Mouse (Mus musculus) limb, embryonic 11.5 days (tissue): ENCODE measurements around the gene Il1f8. TPM values are rescaled to one million over a fixed set of nuclear protein-coding genes. Genes with fewer than 3 reads are reported as not detected.
"Not testable (repeated sequence)": the region's sequence is repeated elsewhere in the genome, so short reads cannot be mapped to it uniquely, and the experiment has no call there.

Experiments
- ATAC-seq: fragments of 200-750 bp; cut with Nextera tagmentation; 2 replicates; pipeline ENCODE4 v1.8.0; 2017; ENCODE audit warnings: low read depth; ENCODE audit not compliant: insufficient number of reproducible peaks, low FRiP score, low TSS enrichment
- DNase-seq: peaks from one replicate; pipeline ENCODE4 v3.0.0-alpha.2; 2015; ENCODE audit warnings: low spot score
- H3K27ac ChIP-seq: fragments of 300-500 bp; sonication (generic); replicated peaks from 2 replicates; pipeline ENCODE4 v1.5.1; 2014; ENCODE audit warnings: low read depth, mild to moderate bottlenecking, low read length
- H3K27me3 ChIP-seq: fragments of 300-500 bp; sonication (generic); 2 replicates; pipeline ENCODE4 v1.6.1; 2014; ENCODE audit warnings: mild to moderate bottlenecking, low read length, mixed read lengths; ENCODE audit not compliant: control insufficient read depth, insufficient read depth
- H3K36me3 ChIP-seq: fragments of 300-500 bp; sonication (generic); 2 replicates; pipeline ENCODE4 v1.6.1; 2014; ENCODE audit warnings: mild to moderate bottlenecking, low read length, moderate library complexity, mixed read lengths; ENCODE audit not compliant: control insufficient read depth, insufficient read depth
- H3K4me1 ChIP-seq: fragments of 300-500 bp; sonication (generic); 2 replicates; pipeline ENCODE4 v1.6.1; 2014; ENCODE audit warnings: low read length, mixed read lengths; ENCODE audit not compliant: control insufficient read depth, insufficient read depth
- H3K4me2 ChIP-seq: fragments of 300-500 bp; sonication (generic); 2 replicates; pipeline ENCODE4 v1.6.1; 2014; ENCODE audit warnings: low read depth, mild to moderate bottlenecking, moderate library complexity; ENCODE audit not compliant: severe bottlenecking
- H3K4me3 ChIP-seq: fragments of 300-500 bp; sonication (generic); 2 replicates; pipeline ENCODE4 v1.5.1; 2014; ENCODE audit warnings: low read depth, low read length
- H3K9ac ChIP-seq: fragments of 300-500 bp; sonication (generic); 2 replicates; pipeline ENCODE4 v1.6.1; 2014; ENCODE audit warnings: mild to moderate bottlenecking, low read length
- H3K9me3 ChIP-seq: fragments of 300-500 bp; sonication (generic); 2 replicates; pipeline ENCODE4 v1.6.1; 2016; ENCODE audit warnings: low read length; ENCODE audit not compliant: control insufficient read depth
- WGBS: fragments of 180-500 bp; shearing (Covaris S2); extraction: QIAGEN DNeasy Blood & Tissue Kit; methylation state at CpG from one replicate; pipeline ENCODE4 v1.1.7; 2014; 5-methylcytosine and 5-hydroxymethylcytosine counted together
- polyA plus RNA-seq: library from polyadenylated mRNA; unstranded; fragments of >200 nt; fragmentation: Nextera tagmentation; extraction: Ambion mirVana; gene quantifications from 2 replicates; pipeline ENCODE4 v1.2.1, GENCODE M21; 2014

Il1f8 gene
- polyA plus RNA-seq: not detected in 2 replicates

DNA sequence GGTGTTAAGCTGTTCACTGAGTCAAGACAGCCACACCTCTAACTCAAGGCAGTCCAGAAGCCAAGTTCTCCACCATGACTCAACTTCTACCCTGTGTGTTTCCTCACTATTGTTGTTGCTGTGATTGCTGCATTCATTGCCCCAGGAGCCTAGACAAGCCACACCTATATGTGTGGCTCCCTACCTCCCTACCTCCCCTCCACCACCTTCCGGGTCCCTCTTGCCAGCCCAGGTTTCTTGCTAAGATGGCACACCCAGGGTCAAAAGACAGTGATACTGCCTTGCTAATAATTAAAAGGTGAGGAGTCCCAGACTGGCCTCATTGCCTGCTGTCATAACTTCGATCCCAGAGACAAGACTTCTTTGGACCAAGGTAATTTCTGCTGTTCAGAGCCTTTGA, at the start of gene Il1f8:
Gene Il1f8 (plus strand): TSS at position 301 of the 400 bp plus-strand sequence.
- Histone ChIP-seq H3K27me3 (no peaks in the 10 kb centered on the region), H3K27ac (no peak within 1 kb of the TSS), H3K36me3 (no peaks in the 10 kb centered on the region), H3K9ac (no peak within 1 kb of the TSS), H3K4me1 (no peaks in the 10 kb centered on the region), H3K4me2 (no peak within 1 kb of the TSS), H3K4me3 (no peak within 1 kb of the TSS), H3K9me3 (no peaks in the 10 kb centered on the region)
- 85% methylated on average over 2 of the region's 2 CpGs for WGBS
- ATAC-seq (no peak), DNase-seq (no peak)

DNA sequence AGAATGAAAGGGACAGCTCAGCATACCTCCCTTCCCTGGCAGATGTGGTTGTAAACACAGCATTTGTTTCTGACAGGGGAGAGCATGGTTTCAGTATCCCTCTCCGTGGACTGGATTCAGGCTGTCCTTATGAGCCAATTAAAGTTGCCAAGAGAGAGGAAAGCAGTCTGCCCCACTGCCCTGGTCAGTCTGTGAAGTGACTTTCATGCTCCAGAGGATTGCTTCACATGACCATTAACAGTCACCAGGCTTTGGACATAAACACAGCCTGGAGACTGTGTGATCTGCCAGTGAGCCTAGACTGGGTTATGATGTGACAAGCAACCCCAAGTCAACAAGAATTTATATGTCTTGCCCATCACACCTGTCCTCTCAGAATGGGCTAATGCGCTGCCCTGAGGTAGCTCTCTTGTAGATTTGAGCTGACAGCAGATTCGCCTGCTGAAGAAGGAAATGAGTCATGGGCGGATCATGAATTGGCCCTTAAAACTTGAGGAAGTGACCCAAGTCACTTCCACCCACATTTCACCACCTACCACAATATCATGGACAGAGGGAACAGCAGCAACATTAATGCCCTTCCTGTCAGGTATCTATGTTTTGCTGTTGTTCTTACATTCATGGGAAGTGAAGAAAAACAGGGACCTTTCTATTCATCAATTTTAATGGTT, 49.2 kb upstream of the Il1f8 start:
- ATAC-seq: no peak

DNA sequence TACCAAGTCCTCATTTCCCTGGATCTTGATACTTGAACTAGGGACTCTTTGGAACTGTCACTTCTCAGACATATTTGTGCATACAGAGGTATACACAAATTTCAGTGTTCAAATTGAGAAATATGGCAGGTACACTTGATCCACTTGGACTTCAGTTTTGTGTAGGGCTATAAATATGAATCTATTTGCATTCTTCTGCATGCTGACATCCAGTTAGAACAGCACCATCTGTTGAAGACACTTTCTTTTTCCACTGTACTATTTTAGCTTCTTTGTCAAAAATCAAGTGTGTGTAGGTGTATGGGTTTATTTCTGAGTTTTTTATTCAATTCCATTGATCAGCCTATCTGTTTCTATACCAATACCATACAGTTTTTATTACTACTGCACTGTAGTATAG, 43.9 kb upstream of the Il1f8 start:
- Histone ChIP-seq H3K9ac (no peak overlapping the region), H3K4me2 (no peak overlapping the region), H3K27ac (no peak overlapping the region), H3K36me3 (no peaks in the 10 kb centered on the region), H3K4me1 (no peaks in the 10 kb centered on the region), H3K27me3 (no peaks in the 10 kb centered on the region), H3K4me3 (no peak overlapping the region), H3K9me3 (no peaks in the 10 kb centered on the region)
- ATAC-seq (no peak), DNase-seq (no peak)

More for the DNA sequence above, 49.2 kb upstream of the Il1f8 start:
- Histone ChIP-seq H3K9me3 (no peaks in the 10 kb centered on the region), H3K4me2 (no peak overlapping the region), H3K4me1 (no peaks in the 10 kb centered on the region), H3K27me3 (no peaks in the 10 kb centered on the region), H3K9ac (no peak overlapping the region), H3K27ac (no peak overlapping the region), H3K4me3 (no peak overlapping the region), H3K36me3 (no peaks in the 10 kb centered on the region)
- DNase-seq: no peak
- WGBS: 82% methylated on average over 4 of the region's 4 CpGs

DNA sequence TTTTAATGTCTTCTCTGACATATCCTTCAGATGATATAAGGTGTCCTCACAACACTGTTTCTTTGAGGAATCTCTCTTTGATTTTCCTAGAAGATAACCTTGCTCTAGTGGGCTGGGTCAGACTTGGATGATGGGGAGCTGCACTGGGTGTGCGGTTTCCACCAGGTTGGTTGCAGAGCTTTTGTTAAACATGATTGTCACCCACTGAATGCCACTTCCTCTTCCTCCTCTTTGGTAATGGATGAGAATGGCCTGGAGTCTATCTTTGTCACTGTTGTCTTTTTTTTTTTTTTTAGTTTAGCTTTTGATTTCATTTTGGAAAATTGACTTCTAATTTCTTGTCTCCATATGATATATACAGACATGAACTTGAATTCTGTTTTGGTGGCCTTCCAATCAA, 18.6 kb upstream of the Il1f8 start:
- no peak overlapping the region for H3K4me2 ChIP-seq
- H3K36me3 ChIP-seq: no peaks in the 10 kb centered on the region
- ATAC-seq (no peak), DNase-seq (no peak)
- H3K27me3 ChIP-seq: no peaks in the 10 kb centered on the region
- no peak overlapping the region for H3K9ac ChIP-seq
- no peaks in the 10 kb centered on the region for H3K4me1 ChIP-seq
- 85% methylated on average over 1 of the region's 1 CpGs for WGBS
- no peak overlapping the region for H3K27ac ChIP-seq
- no peak overlapping the region for H3K4me3 ChIP-seq
- no peaks in the 10 kb centered on the region for H3K9me3 ChIP-seq

DNA sequence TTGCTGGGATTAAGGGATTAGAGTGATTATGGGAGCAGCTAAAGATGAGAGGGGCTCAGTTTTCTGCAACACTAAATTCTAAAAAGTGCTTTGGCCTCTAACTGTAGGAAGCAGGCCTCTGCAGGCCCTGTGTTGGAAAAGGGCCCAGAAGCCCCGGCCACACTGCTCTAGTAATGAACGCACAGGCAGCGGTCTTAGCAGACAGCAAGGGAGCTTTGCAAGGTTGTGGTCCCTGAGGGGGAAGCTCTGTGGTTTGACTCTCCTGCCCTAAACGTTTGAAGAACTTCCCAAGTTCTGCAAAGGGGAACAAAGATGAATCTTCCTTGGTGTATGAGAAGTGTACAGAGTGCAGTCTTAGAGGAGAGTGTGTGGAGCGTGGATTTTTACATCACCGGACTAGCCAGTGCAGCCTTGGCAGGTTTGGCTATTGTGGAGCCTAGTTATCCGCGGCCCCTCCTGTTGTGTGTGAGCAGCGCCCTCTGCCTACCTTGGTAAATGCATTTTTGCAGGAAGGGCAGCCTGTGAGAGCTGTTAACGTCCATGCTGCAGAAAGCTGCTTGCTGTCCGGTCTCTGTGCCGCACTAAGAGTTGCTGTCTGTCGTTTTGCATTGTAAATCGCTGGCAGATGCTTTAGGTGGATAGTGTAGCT, 28.8 kb downstream of the Il1f8 start:
- 18% methylated on average over 14 of the region's 14 CpGs for WGBS
- H3K4me2 ChIP-seq, H3K27me3 ChIP-seq, H3K4me1 ChIP-seq, H3K9me3 ChIP-seq, H3K9ac ChIP-seq, H3K36me3 ChIP-seq, H3K27ac ChIP-seq, H3K4me3 ChIP-seq: not testable (repeated sequence)
- DNase-seq: peak; percentile 68
- ATAC-seq: peak; percentile 50; the same call in 1 of the 2 replicates

DNA sequence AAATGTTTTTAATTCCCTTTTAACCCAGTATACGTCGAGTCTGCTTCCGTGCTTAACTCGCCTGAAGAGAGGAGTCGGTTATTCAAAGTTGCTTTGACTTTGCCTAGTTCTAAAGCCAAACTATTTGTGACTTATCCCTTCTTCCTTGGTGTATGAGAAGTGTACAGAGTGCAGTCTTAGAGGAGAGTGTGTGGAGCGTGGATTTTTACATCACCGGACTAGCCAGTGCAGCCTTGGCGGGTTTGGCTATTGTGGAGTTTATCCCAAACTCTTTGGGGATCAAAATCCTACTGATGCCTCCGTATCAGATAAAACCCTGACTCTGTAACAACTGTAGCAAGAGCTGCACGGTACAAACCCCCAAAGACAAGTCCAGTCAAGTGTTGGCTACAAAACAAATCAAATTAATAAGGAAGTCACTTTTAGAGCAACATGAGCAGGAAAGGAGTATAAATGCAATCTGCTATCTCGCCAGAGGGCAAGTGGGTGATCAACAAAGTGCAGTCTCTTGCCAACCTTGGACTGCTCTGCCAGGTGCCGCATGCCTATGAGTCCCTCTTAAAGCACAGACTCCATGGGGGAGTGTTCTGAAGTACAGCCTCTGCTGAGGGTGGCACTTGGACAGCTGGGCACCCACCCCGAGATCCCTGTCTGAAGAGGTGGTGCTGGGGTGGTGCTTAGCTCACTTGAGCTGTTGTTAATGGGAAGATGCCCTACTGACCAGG, 29.6 kb downstream of the Il1f8 start:
- H3K4me2 ChIP-seq, H3K36me3 ChIP-seq, H3K9me3 ChIP-seq, H3K4me1 ChIP-seq, H3K4me3 ChIP-seq, H3K27me3 ChIP-seq, H3K27ac ChIP-seq, H3K9ac ChIP-seq, ATAC-seq: not testable (repeated sequence)
- 63% methylated on average over 13 of the region's 13 CpGs for WGBS
- peak; percentile 20 for DNase-seq

DNA sequence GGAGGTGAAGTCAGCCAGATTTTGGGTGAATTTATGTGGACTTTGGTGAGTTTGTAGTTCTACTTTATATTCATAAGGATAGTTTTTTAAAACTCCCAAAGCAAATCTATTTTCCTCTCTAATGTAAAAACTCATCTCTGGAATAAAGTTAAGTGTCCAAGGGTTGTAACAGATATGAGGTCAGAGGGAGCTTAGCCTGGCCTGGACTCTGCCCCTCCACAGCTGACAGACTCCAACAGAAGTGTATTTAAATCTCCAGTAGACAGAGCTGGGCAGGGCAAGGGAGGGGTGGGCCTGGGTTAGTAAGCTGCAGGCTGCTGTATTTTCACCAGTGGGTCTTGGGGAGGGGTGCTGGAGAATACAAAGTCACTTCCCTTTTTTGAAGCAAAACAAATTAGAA, 31.1 kb downstream of the Il1f8 start:
- not testable (repeated sequence) for ATAC-seq

DNA sequence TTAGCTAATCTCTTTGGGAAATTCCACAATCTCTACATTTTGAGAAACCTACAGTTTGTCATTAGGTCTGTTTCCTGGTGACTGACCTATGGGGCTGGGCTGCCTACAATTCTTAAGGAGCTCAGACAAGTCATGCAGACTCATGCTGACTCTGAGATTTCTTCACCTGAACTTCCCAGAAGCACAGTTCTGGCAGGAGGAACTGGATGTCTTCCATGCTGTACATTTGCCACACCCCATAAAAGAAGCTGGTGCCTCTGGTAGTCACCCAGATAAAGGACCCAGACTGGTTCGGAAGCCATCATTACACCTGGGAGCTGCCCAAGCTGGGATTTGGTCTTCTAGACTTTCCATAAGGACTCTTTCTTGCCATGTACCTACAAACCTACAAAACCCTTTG, 33.2 kb downstream of the Il1f8 start, which contains the start of gene Il1f9:
Gene Il1f9 (plus strand): TSS at position 301 of the 400 bp plus-strand sequence.
- DNase-seq (no peak), ATAC-seq (no peak)
- Histone ChIP-seq H3K4me2 (no peak within 1 kb of the TSS), H3K9me3 (no peaks in the 10 kb centered on the region), H3K4me1 (no peaks in the 10 kb centered on the region), H3K9ac (no peak within 1 kb of the TSS), H3K4me3 (no peak within 1 kb of the TSS), H3K27ac (no peak within 1 kb of the TSS), H3K27me3 (no peaks in the 10 kb centered on the region), H3K36me3 (no peaks in the 10 kb centered on the region)
- 89% methylated on average over 1 of the region's 1 CpGs for WGBS

More for the DNA sequence above, 31.1 kb downstream of the Il1f8 start:
- not testable (repeated sequence) for H3K27me3 ChIP-seq, DNase-seq, H3K4me3 ChIP-seq, H3K9me3 ChIP-seq, H3K9ac ChIP-seq, H3K4me2 ChIP-seq, H3K36me3 ChIP-seq, H3K27ac ChIP-seq, H3K4me1 ChIP-seq
